Mouse (Mus musculus) forebrain, postnatal 0 days (tissue): ENCODE data around the gene Kcnt1. TPM values are rescaled to one million over a fixed set of nuclear protein-coding genes. Genes with fewer than 3 reads are reported as not detected.

Source experiments
- ATAC-seq: fragments of 200-750 bp; cut with Nextera tagmentation; 2 replicates; pipeline ENCODE4 v1.8.0; 2017; ENCODE audit warnings: mild to moderate bottlenecking, moderate library complexity
- DNase-seq: peaks from one replicate; pipeline ENCODE4 v3.0.0-alpha.2; 2015
- H3K27ac ChIP-seq: fragments of 300-500 bp; sonication (generic); 2 replicates; pipeline ENCODE4 v1.5.1; 2014; ENCODE audit warnings: low read depth, mild to moderate bottlenecking, antibody characterized with exemption, low read length, moderate library complexity, mixed read lengths
- H3K27me3 ChIP-seq: fragments of 300-500 bp; sonication (generic); 2 replicates; pipeline ENCODE4 v1.6.1; 2014; ENCODE audit warnings: mild to moderate bottlenecking, low read length, mixed read lengths; ENCODE audit not compliant: insufficient read depth
- H3K36me3 ChIP-seq: fragments of 300-500 bp; sonication (generic); 2 replicates; pipeline ENCODE4 v1.6.1; 2014; ENCODE audit warnings: mild to moderate bottlenecking, moderate library complexity; ENCODE audit not compliant: insufficient read depth
- H3K4me1 ChIP-seq: fragments of 300-500 bp; sonication (generic); 2 replicates; pipeline ENCODE4 v1.6.1; 2014; ENCODE audit warnings: antibody characterized with exemption; ENCODE audit not compliant: insufficient read depth
- H3K4me2 ChIP-seq: fragments of 300-500 bp; sonication (generic); 2 replicates; pipeline ENCODE4 v1.6.1; 2014; ENCODE audit warnings: low read depth, mild to moderate bottlenecking, moderate library complexity
- H3K4me3 ChIP-seq: fragments of 300-500 bp; sonication (generic); 2 replicates; pipeline ENCODE4 v1.5.1; 2014; ENCODE audit warnings: low read depth, low read length, mixed read lengths
- H3K9ac ChIP-seq: fragments of 300-500 bp; sonication (generic); 2 replicates; pipeline ENCODE4 v1.6.1; 2014; ENCODE audit warnings: mild to moderate bottlenecking
- H3K9me3 ChIP-seq: fragments of 300-500 bp; sonication (generic); 2 replicates; pipeline ENCODE4 v1.6.1; 2016; ENCODE audit warnings: low read length
- CTCF ChIP-seq: sonication (generic); IDR thresholded peaks from 2 replicates; pipeline ENCODE4 v1.5.1; 2016; ENCODE audit warnings: antibody characterized with exemption, control low read depth, low read depth
- WGBS: fragments of 180-500 bp; shearing (Covaris S2); extraction: QIAGEN DNeasy Blood & Tissue Kit; methylation state at CpG from one replicate; pipeline ENCODE4 v1.1.7; 2014; 5-methylcytosine and 5-hydroxymethylcytosine counted together
- polyA plus RNA-seq: library from polyadenylated mRNA; unstranded; fragments of >200 nt; fragmentation: Nextera tagmentation; extraction: Ambion mirVana; gene quantifications from 2 replicates; pipeline ENCODE4 v1.2.1, GENCODE M21; 2015
- total RNA-seq: library from RNA; depleted of rRNA; stranded (reverse); fragments of >200 nt; gene quantifications from 2 replicates; pipeline ENCODE4 v1.2.3, GENCODE M21; 2014

The Kcnt1 gene
- total and polyA plus RNA-seq, 2 experiments from 2014 or later, result 11.2 to 35.6 TPM

DNA sequence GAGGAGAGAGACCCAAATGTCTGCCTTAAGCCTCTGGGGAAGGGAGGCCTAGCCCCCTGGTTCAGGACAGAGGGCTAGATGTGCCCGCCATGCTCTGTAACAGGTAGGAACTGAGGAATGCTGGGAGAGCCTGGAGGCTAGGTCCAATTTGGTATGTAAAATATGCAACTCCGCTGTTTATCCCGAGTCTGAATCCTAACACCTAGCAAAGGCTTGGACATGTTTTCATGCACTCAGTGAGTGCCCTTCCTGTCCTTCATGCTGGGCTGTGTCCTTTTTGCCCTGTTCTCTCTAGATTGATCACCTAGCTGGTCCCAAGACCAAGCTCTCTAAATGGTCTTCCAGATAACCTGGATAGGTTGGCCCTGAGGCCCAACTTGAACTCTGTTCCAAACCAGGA lies 3.6 kb upstream of the Kcnt1 start:
- Histone ChIP-seq H3K9ac (no peak overlapping the region), H3K9me3 (no peaks in the 10 kb centered on the region), H3K4me3 (no peak overlapping the region), H3K4me1 (0 out of 2 replicates have a peak, but pooled peaks cover 5% of the 10 kb centered on the region), H3K27ac (no peak overlapping the region), H3K4me2 (no peak overlapping the region), H3K27me3 (0 out of 2 replicates have a peak, but pooled peaks cover 4% of the 10 kb centered on the region), H3K36me3 (no peaks in the 10 kb centered on the region)
- TF ChIP-seq CTCF, result no peak
- DNase-seq, result no peak
- 93% methylated on average over 3 of the region's 3 CpGs for WGBS
- no peak for ATAC-seq

- Histone ChIP-seq H3K9ac (no peak overlapping the region), H3K4me3 (no peak overlapping the region), H3K4me2 (no peak overlapping the region), H3K4me1 (0 out of 2 replicates have a peak, but pooled peaks cover 5% of the 10 kb centered on the region), H3K9me3 (no peaks in the 10 kb centered on the region), H3K27ac (no peak overlapping the region), H3K27me3 (0 out of 2 replicates have a peak, but pooled peaks cover 8% of the 10 kb centered on the region), H3K36me3 (no peaks in the 10 kb centered on the region)
- DNase-seq, result no peak
- no peak for ATAC-seq
- TF ChIP-seq CTCF, result no peak
- 71% methylated on average over 2 of the region's 2 CpGs for WGBS
Observed at GRCm38 (mm10) chr2:25862038-25862437, 1.5 kb upstream of the Kcnt1 start.

DNA sequence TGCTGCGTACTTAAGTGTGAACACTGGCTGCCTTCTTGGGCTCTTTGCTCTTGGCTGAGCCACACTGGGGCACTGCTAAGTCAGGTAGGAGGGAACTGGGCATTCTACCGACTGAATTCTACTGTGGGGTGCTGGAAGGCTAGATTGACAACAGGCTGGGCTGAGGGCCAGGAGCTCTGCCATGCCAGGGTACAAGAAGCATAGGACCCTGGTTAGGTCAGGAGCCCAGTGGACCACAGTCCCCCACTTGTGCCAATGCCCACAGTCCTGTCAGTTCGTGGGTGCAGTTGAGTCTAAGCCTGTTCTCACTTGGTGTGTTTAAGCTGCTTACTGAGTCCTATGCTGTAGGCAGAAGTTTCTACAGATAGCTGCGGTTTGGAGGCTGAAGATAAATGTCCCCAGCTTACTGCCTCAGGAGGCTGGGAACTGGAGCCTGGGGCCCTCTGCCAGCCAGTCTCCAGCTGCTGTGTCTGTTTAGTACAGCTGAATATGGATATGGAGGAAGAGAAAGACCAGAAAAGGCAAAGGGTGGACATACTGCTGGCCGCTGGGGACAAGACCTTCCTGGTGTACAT lies 751 bp upstream of the Kcnt1 start:
- WGBS, result 47% methylated on average over 5 of the region's 5 CpGs
- TF ChIP-seq CTCF, result no peak
- DNase-seq (peak; percentile 16), ATAC-seq (0 out of 2 replicates have a peak, but pooled peaks have one; percentile 12)
- H3K27ac ChIP-seq, result no peak overlapping the region
- H3K4me1 ChIP-seq, result 0 out of 2 replicates have a peak, but pooled peaks cover 5% of the 10 kb centered on the region
- no peaks in the 10 kb centered on the region for H3K9me3 ChIP-seq
- H3K9ac ChIP-seq, result no peak overlapping the region
- 0 out of 2 replicates have a peak, but pooled peaks cover 8% of the 10 kb centered on the region for H3K27me3 ChIP-seq
- no peaks in the 10 kb centered on the region for H3K36me3 ChIP-seq
- H3K4me3 ChIP-seq, result no peak overlapping the region
- peak overlapping the region; percentile 92; the same call in 1 of the 2 replicates for H3K4me2 ChIP-seq

- 0 out of 2 replicates have a peak, but pooled peaks have one; percentile 12 for TF ChIP-seq CTCF
- Histone ChIP-seq H3K36me3 (no peaks in the 10 kb centered on the region), H3K4me2 (peak overlapping the region; percentile 92), H3K27ac (no peak overlapping the region), H3K27me3 (0 out of 2 replicates have a peak, but pooled peaks cover 8% of the 10 kb centered on the region), H3K9me3 (no peaks in the 10 kb centered on the region), H3K4me3 (peak overlapping the region; percentile 45), H3K9ac (no peak overlapping the region), H3K4me1 (0 out of 2 replicates have a peak, but pooled peaks cover 5% of the 10 kb centered on the region)
- DNase-seq (peak; percentile 2), ATAC-seq (no peak)
- 6% methylated on average over 18 of the region's 18 CpGs for WGBS
Observed at GRCm38 (mm10) chr2:25864230-25864629, 696 bp downstream of the Kcnt1 start.

DNA sequence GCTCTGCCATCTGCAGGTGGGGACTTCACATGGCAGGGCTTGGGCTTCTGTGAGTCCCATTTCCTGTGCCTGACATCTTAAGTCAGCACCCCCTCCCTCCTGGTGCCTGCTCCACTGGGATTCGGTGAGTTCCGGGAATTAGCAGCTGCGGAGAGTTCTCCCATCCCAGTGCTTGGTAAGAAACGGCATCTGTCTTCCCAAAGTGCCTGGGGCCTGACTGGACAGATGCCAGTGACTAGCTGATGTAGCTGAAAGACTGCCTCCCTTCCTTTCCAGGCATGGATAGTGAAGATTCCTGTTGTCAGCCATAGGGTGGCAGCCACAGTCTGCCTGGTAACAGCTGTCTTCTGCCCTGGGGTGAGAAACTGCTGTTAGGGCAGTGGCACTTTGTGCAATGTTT lies 1.9 kb downstream of the Kcnt1 start:
- H3K4me2 ChIP-seq, result no peak overlapping the region

DNA sequence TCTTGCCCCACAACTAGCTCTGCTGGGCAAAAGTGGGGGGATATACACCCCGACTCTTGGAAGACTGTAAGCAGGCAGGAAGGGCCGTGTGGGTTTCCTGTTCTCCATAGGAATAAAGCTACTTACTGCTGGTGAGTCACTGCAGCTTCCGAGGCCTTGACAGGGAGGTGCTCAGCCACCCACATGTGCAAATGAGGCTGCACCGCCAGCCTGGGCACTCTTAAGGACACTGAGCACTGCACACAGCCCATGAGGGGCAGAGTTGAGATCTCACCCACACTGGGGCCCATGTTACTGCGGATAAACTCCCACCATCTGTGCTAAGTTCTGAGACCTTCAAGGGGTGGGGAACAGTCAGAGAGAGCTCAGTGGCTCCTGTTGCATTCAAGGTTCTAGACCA lies 3.1 kb downstream of the Kcnt1 start:
- 0 out of 2 replicates have a peak, but pooled peaks cover 8% of the 10 kb centered on the region for H3K27me3 ChIP-seq
- no peak overlapping the region for H3K9ac ChIP-seq
- no peak for DNase-seq
- H3K4me2 ChIP-seq, result no peak overlapping the region
- no peaks in the 10 kb centered on the region for H3K36me3 ChIP-seq
- no peak overlapping the region for H3K27ac ChIP-seq
- no peak for TF ChIP-seq CTCF
- ATAC-seq, result no peak
- 0 out of 2 replicates have a peak, but pooled peaks cover 5% of the 10 kb centered on the region for H3K4me1 ChIP-seq
- WGBS, result 71% methylated on average over 5 of the region's 5 CpGs
- no peak overlapping the region for H3K4me3 ChIP-seq
- no peaks in the 10 kb centered on the region for H3K9me3 ChIP-seq

More for the DNA sequence above, 1.9 kb downstream of the Kcnt1 start:
- WGBS, result 6% methylated on average over 4 of the region's 4 CpGs
- no peak overlapping the region for H3K9ac ChIP-seq
- H3K4me1 ChIP-seq, result 0 out of 2 replicates have a peak, but pooled peaks cover 5% of the 10 kb centered on the region
- no peaks in the 10 kb centered on the region for H3K9me3 ChIP-seq
- peak; percentile 57 for TF ChIP-seq CTCF
- H3K27ac ChIP-seq, result no peak overlapping the region
- DNase-seq (peak; percentile 75), ATAC-seq (peak; percentile 57)
- H3K27me3 ChIP-seq, result 0 out of 2 replicates have a peak, but pooled peaks cover 8% of the 10 kb centered on the region
- no peaks in the 10 kb centered on the region for H3K36me3 ChIP-seq
- no peak overlapping the region for H3K4me3 ChIP-seq

GRCm38 (mm10) chr2:25877250-25877735 lies 13.8 kb downstream of the Kcnt1 start:
- 0 out of 2 replicates have a peak, but pooled peaks cover 4% of the 10 kb centered on the region for H3K4me1 ChIP-seq
- H3K9ac ChIP-seq, result peak overlapping the region; percentile 70
- no peak overlapping the region for H3K27ac ChIP-seq
- 13% methylated on average over 7 of the region's 7 CpGs for WGBS
- no peaks in the 10 kb centered on the region for H3K9me3 ChIP-seq
- no peak for TF ChIP-seq CTCF
- H3K4me2 ChIP-seq, result peak overlapping the region; percentile 76
- H3K4me3 ChIP-seq, result peak overlapping the region; percentile 58
- DNase-seq (no peak), ATAC-seq (peak; percentile 7; the same call in 1 of the 2 replicates)
- no peaks in the 10 kb centered on the region for H3K36me3 ChIP-seq
- H3K27me3 ChIP-seq, result no peaks in the 10 kb centered on the region
